Mouse (Mus musculus) stomach, embryonic 14.5 days (tissue): ENCODE measurements around the gene Ehmt2. TPM values are rescaled to one million over a fixed set of nuclear protein-coding genes. Genes with fewer than 3 reads are reported as not detected.

ENCODE experiments used
- ATAC-seq: fragments of 200-750 bp; cut with Nextera tagmentation; 2 replicates; pipeline ENCODE4 v1.8.0; 2017; ENCODE audit warnings: low read depth, moderate TSS enrichment; ENCODE audit not compliant: insufficient number of reproducible peaks, insufficient read depth, low FRiP score
- H3K27ac ChIP-seq: fragments of 300-500 bp; sonication (generic); 2 replicates; pipeline ENCODE4 v1.5.1; 2014; ENCODE audit warnings: mild to moderate bottlenecking, low read length, moderate library complexity, mixed read lengths
- H3K27me3 ChIP-seq: fragments of 300-500 bp; sonication (generic); 2 replicates; pipeline ENCODE4 v1.6.1; 2014; ENCODE audit warnings: low read length, control low read depth, mixed read lengths; ENCODE audit not compliant: control insufficient read depth, insufficient read depth
- H3K36me3 ChIP-seq: fragments of 300-500 bp; sonication (generic); 2 replicates; pipeline ENCODE4 v1.6.1; 2014; ENCODE audit warnings: mild to moderate bottlenecking, control low read depth, low read length, moderate library complexity, mixed read lengths; ENCODE audit not compliant: control insufficient read depth, insufficient read depth
- H3K4me1 ChIP-seq: fragments of 300-500 bp; sonication (generic); 2 replicates; pipeline ENCODE4 v1.6.1; 2014; ENCODE audit warnings: low read length, control low read depth, mixed read lengths; ENCODE audit not compliant: control insufficient read depth, insufficient read depth
- H3K4me2 ChIP-seq: fragments of 300-500 bp; sonication (generic); replicated peaks from 2 replicates; pipeline ENCODE4 v1.6.1; 2014; ENCODE audit warnings: low read depth, low read length, control low read depth
- H3K4me3 ChIP-seq: fragments of 300-500 bp; sonication (generic); 2 replicates; pipeline ENCODE4 v1.5.1; 2014; ENCODE audit warnings: low read depth, low read length, control low read depth
- H3K9ac ChIP-seq: fragments of 300-500 bp; sonication (generic); replicated peaks from 2 replicates; pipeline ENCODE4 v1.6.1; 2014; ENCODE audit warnings: low read depth, mild to moderate bottlenecking, control low read depth, low read length, moderate library complexity, mixed read lengths
- H3K9me3 ChIP-seq: fragments of 300-500 bp; sonication (generic); 2 replicates; pipeline ENCODE4 v1.6.1; 2016; ENCODE audit warnings: low read depth, low read length, control low read depth; ENCODE audit not compliant: control insufficient read depth
- WGBS: fragments of 180-500 bp; shearing (Covaris S2); extraction: QIAGEN DNeasy Blood & Tissue Kit; methylation state at CpG from one replicate; pipeline ENCODE4 v1.1.7; 2014; 5-methylcytosine and 5-hydroxymethylcytosine counted together
- polyA plus RNA-seq: library from polyadenylated mRNA; unstranded; fragments of >200 nt; fragmentation: Nextera tagmentation; extraction: Ambion mirVana; gene quantifications from 2 replicates; pipeline ENCODE4 v1.2.1, GENCODE M21; 2014

The Ehmt2 gene
- polyA plus RNA-seq, 1 experiment from 2014 or later: 79.4 TPM

DNA sequence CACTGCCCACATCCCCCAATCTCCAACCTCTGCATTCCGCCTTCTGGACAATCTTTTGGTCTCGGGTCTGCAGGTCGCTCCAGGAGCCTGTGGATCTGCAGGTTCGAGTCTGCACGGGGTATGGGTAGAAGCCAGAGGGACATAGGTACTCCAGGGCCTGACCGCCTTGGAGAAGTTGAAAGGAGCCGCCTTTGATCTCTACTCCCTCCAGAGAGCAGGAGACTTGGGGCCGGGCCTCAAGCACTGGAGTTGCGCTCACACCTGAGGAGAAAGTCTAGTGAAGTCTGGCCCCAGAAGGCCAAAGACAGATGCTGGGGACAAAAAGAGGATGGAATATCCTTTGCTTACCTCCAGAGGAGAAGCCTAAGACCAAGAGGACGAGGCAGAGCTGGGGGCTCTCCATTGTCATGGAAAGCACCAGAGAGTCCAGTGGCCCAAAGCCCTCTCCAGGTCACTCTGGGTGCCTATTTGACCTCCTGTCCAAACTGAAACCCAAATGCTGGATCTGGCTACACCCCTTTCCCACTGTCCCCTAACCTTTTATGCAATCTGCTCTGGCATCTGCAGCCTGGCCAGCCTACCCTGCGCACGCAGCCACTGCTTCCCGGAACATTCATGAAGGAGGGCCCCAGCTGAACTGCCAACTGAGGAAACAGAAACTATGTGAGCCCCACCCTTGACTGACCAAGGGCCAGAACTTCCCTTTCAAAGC is 36.4 kb upstream of the Ehmt2 start:
- peak; percentile 47; the same call in 1 of the 2 replicates for ATAC-seq
- H3K9me3 ChIP-seq: no peaks in the 10 kb centered on the region
- no peaks in the 10 kb centered on the region for H3K4me1 ChIP-seq
- WGBS: 65% methylated on average over 13 of the region's 13 CpGs
- H3K4me3 ChIP-seq: no peak overlapping the region
- H3K4me2 ChIP-seq: no peak overlapping the region
- H3K9ac ChIP-seq: no peak overlapping the region
- no peaks in the 10 kb centered on the region for H3K27me3 ChIP-seq
- no peak overlapping the region for H3K27ac ChIP-seq
- peaks cover 5% of the 10 kb centered on the region for H3K36me3 ChIP-seq

DNA sequence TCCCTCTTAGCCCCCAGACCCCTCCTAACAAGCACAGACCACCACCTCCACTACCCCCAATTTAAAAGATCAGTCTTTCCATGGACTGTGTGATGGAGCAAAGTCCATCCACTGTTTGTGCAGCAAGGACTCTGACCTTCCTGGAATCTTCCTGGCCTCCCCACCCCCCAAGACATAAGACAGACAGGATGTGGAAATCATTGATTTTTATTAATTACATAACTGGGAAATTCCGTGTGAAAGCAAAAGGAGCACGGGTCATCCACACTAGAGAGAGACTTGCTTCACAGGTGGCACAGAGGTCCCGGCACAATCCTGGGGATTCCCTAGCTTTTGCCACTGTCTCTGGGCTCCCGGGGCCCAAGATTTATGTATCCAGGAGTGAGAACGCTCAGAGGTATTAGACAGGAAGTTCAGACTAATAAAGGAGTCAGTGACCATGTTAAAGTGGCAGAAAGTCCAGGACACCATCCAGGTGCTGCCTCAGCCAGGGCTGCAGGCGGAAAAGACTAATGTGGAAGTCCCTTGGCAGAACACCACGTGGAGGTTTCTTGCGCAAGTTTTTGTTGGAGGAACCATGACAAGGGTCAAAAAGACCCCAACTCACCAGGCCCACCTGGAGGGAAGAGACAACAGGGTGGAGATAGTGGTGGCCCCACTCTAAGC is 35.7 kb upstream of the Ehmt2 start, which contains the start of gene Cfb:
Gene Cfb, minus strand, starts transcription at position 103 of the 666 bp plus-strand sequence.
- 0 out of 2 replicates have a peak, but pooled peaks have one; percentile 19 for ATAC-seq
- Histone ChIP-seq H3K4me2 (no peak within 1 kb of the TSS), H3K27ac (no peak within 1 kb of the TSS), H3K27me3 (no peaks in the 10 kb centered on the region), H3K9me3 (no peaks in the 10 kb centered on the region), H3K9ac (no peak within 1 kb of the TSS), H3K36me3 (no peaks in the 10 kb centered on the region), H3K4me3 (no peak within 1 kb of the TSS), H3K4me1 (no peaks in the 10 kb centered on the region)
- 41% methylated on average over 8 of the region's 8 CpGs for WGBS

- 52% methylated on average over 7 of the region's 7 CpGs for WGBS
- no peaks in the 10 kb centered on the region for H3K36me3 ChIP-seq
Measured at GRCm38 (mm10) chr17:34865981-34866380, 32.3 kb upstream of the Ehmt2 start.

DNA sequence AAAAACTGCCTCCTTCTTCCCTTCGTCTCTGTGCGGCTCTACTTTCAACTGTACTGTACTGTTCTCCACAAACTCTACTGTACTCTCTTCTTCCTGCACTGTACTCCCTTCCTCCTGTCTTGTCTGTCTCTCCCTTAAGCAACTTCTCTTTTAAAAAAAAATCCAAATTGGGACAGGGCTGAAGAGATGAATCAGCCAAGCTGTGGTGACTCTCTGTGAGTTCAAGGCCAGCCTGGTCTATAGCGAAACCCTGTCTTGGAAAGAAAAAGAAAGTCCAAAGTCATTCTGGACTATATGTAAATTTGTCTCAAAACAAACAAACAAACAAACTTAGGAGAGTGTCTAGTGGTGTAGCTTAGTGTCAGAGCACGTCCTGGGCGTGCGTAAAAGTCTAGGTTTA is 23.9 kb upstream of the Ehmt2 start:
- no peak overlapping the region for H3K4me2 ChIP-seq
- H3K4me3 ChIP-seq: no peak overlapping the region
- H3K27ac ChIP-seq: no peak overlapping the region
- ATAC-seq: no peak
- no peaks in the 10 kb centered on the region for H3K9me3 ChIP-seq
- no peak overlapping the region for H3K9ac ChIP-seq
- no peaks in the 10 kb centered on the region for H3K36me3 ChIP-seq
- whole genome bisulfite sequencing: 84% methylated on average over 6 of the region's 6 CpGs
- 0 out of 2 replicates have a peak, but pooled peaks cover 1% of the 10 kb centered on the region for H3K4me1 ChIP-seq
- H3K27me3 ChIP-seq: no peaks in the 10 kb centered on the region

More at GRCm38 (mm10) chr17:34865981-34866380, 32.3 kb upstream of the Ehmt2 start:
- H3K27me3 ChIP-seq: no peaks in the 10 kb centered on the region
- H3K9me3 ChIP-seq: no peaks in the 10 kb centered on the region
- H3K4me2 ChIP-seq: no peak overlapping the region
- H3K27ac ChIP-seq: no peak overlapping the region
- H3K4me3 ChIP-seq: no peak overlapping the region
- no peak for ATAC-seq
- H3K9ac ChIP-seq: no peak overlapping the region
- no peaks in the 10 kb centered on the region for H3K4me1 ChIP-seq

- H3K27me3 ChIP-seq: no peaks in the 10 kb centered on the region
- H3K4me2 ChIP-seq: no peak within 1 kb of the TSS
- H3K9me3 ChIP-seq: no peaks in the 10 kb centered on the region
- no peak for ATAC-seq
- WGBS: 56% methylated on average over 11 of the region's 11 CpGs
- H3K4me1 ChIP-seq: 0 out of 2 replicates have a peak, but pooled peaks cover 3% of the 10 kb centered on the region
- no peaks in the 10 kb centered on the region for H3K36me3 ChIP-seq
- H3K9ac ChIP-seq: no peak within 1 kb of the TSS
- no peak within 1 kb of the TSS for H3K27ac ChIP-seq
- no peak within 1 kb of the TSS for H3K4me3 ChIP-seq
Measured at GRCm38 (mm10) chr17:34879336-34879879, 18.9 kb upstream of the Ehmt2 start, which contains the start of gene Zbtb12. Gene Zbtb12 (plus strand): TSS chr17:34879483.

DNA sequence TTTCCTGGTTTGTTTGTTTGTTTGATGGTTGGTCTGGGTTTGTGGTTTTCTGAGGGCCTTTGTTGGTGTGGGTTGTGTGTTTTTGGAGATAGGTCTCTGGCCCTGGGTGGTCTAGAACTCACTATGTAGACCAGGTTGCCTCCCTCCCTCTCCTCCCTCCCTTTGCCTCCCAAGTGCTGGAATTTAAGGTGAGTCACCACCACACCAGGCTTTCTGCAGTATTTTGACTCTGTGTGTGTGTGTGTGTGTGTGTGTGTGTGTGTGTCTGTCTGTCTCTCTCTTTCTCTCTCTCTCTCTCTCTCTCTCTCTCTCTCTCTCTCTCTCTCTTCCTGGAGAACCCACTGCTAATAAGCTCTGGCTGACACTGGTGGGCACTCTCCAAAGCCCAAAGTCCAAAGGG is 17.1 kb upstream of the Ehmt2 start:
- Histone ChIP-seq H3K4me2 (no peak overlapping the region), H3K27ac (no peak overlapping the region), H3K4me3 (no peak overlapping the region), H3K9me3 (no peaks in the 10 kb centered on the region), H3K36me3 (no peaks in the 10 kb centered on the region), H3K9ac (no peak overlapping the region), H3K27me3 (no peaks in the 10 kb centered on the region), H3K4me1 (0 out of 2 replicates have a peak, but pooled peaks cover 3% of the 10 kb centered on the region)
- no peak for ATAC-seq

GRCm38 (mm10) chr17:34881683-34882310 is 16.5 kb upstream of the Ehmt2 start, which contains the start of gene Gm20547:
Gene Gm20547 (minus strand): TSS chr17:34882042.
- WGBS: 5% methylated on average over 15 of the region's 15 CpGs
- H3K4me1 ChIP-seq: 0 out of 2 replicates have a peak, but pooled peaks cover 3% of the 10 kb centered on the region
- H3K27me3 ChIP-seq: no peaks in the 10 kb centered on the region
- H3K9me3 ChIP-seq: no peaks in the 10 kb centered on the region
- no peak within 1 kb of the TSS for H3K9ac ChIP-seq
- H3K36me3 ChIP-seq: no peaks in the 10 kb centered on the region
- no peak for ATAC-seq
- H3K27ac ChIP-seq: no peak within 1 kb of the TSS
- H3K4me2 ChIP-seq: 0 out of 2 replicates have a peak within 1 kb of the TSS, but pooled peaks have one; percentile 3
- no peak within 1 kb of the TSS for H3K4me3 ChIP-seq

DNA sequence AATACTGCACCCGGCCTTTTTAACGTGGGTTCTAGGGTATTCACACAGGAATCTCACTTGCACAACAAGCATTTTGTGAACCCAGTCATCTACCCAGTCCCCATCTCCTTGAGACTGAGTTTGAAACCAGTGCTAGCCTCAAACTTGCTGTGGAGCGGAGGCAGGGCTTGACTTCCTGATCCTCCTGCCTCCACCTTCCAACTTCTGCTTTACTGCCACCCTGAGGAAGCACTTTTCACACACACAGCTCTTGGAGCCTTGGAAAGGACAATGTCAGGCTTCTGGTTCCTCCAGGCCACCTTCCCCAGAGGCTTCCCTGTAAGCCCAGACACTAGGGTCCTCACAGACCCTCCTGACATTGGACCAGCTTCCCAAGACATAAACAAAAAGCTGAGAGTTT is 14.9 kb upstream of the Ehmt2 start:
- 67% methylated on average over 3 of the region's 3 CpGs for WGBS
- no peak for ATAC-seq
- Histone ChIP-seq H3K27me3 (no peaks in the 10 kb centered on the region), H3K4me1 (0 out of 2 replicates have a peak, but pooled peaks cover 3% of the 10 kb centered on the region), H3K4me2 (no peak overlapping the region), H3K4me3 (no peak overlapping the region), H3K9me3 (no peaks in the 10 kb centered on the region), H3K9ac (no peak overlapping the region), H3K36me3 (no peaks in the 10 kb centered on the region), H3K27ac (no peak overlapping the region)
